Comparison of ENCODE assay signal across 8 mouse cellular contexts in the genomic region with DNA sequence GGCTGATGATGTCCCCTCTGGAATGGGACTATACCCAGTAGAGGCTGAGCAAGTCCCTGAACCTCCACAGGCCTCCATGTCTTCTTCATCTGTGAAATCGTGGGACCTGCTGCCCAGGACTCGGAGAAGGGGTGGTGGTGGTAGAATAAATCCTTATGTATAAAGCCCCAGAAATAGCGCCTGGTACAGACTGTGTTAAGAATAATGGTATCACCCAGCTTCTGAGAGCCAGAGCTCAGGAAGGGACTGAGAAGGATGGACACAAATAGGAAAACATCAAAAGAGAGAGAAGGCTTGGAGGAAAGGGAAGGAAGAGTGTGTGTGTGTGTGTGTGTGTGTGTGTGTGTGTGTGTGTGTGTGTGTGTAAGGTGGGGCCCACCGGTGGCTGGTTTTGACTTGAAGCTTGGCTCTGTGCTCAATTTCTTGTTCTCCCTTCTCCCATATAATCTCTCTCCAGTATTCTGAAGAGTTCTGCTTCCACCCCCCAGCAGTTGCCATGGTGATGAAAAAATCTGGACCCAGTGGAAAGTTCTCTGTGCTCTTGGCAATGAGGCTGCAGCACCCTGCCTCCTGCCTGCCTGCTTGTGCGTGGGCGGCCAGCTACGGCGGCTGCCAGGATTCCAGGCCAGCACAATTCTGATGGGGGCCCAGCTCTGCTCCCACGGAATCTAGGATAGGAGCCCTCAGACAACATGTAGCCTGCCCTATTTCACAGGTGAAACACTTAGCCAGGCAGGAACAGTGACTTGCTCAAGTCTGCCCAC.
A peak's percentile ranks its signal among the peaks of the same experiment; 100 is the strongest.
DNase-seq lines count a peak whose midpoint lies in the region; ATAC-seq and TF ChIP-seq lines count a peak whose summit lies in the region.

No protein-coding gene starts in this region.

- no peaks in the 10 kb centered on the region for H3K27me3 ChIP-seq in intestine, embryonic 16.5 days (replicated peaks; ENCODE audit: control insufficient read depth, insufficient read depth, low read length)
- H3K27me3 ChIP-seq in intestine, embryonic 15.5 days (replicated peaks), result no peaks in the 10 kb centered on the region
- no peaks in the 10 kb centered on the region for H3K27me3 ChIP-seq in kidney, embryonic 16.5 days (ENCODE audit: insufficient read depth, low read length)

- no peak overlapping the region for H3K9ac ChIP-seq in intestine, embryonic 16.5 days (ENCODE audit: low read depth, low read length)
- H3K9ac ChIP-seq in intestine, embryonic 15.5 days, result no peak overlapping the region
- no peak overlapping the region for H3K9ac ChIP-seq in kidney, embryonic 16.5 days (replicated peaks; ENCODE audit: low read length)

- no peak overlapping the region for H3K4me2 ChIP-seq in intestine, embryonic 16.5 days (ENCODE audit: low read depth, low read length)
- no peak overlapping the region for H3K4me2 ChIP-seq in intestine, embryonic 15.5 days (replicated peaks)
- H3K4me2 ChIP-seq in kidney, embryonic 16.5 days (replicated peaks; ENCODE audit: low read depth, low read length), result no peak overlapping the region

- DNase-seq in brain, embryonic 14.5 days (ENCODE audit: low read depth), result peak; percentile 88
- DNase-seq in frontal cortex, postnatal 36 days (ENCODE audit: low spot score in 2 of 2), result peak; percentile 96 to 97
- DNase-seq in left cerebral cortex, adult 2 months (ENCODE audit: extremely low spot score in 1 of 2, low spot score in 2 of 2), result peak; percentile 92 to 93
- DNase-seq in right cerebral cortex, postnatal 14 days, result peak; percentile 89
- no peak for DNase-seq in kidney, postnatal 14 days

- H3K4me1 ChIP-seq in intestine, embryonic 16.5 days (ENCODE audit: control insufficient read depth, insufficient read depth, low read length), result no peaks in the 10 kb centered on the region
- 0 out of 2 replicates have a peak, but pooled peaks cover 2% of the 10 kb centered on the region for H3K4me1 ChIP-seq in intestine, embryonic 15.5 days (replicated peaks)
- no peaks in the 10 kb centered on the region for H3K4me1 ChIP-seq in kidney, embryonic 16.5 days (ENCODE audit: insufficient read depth, low read length)

- no peak for TF ChIP-seq POLR2A in brain, embryonic 14.5 days (IDR thresholded peaks at IDR 0.05; ENCODE audit: borderline replicate concordance, extremely low read depth, insufficient read depth, insufficient read length, poor library complexity, severe bottlenecking)

- H3K4me3 ChIP-seq in intestine, embryonic 16.5 days (ENCODE audit: low read length), result no peak overlapping the region
- H3K4me3 ChIP-seq in intestine, embryonic 15.5 days (replicated peaks), result no peak overlapping the region
- no peak overlapping the region for H3K4me3 ChIP-seq in left cerebral cortex, adult 2 months
- H3K4me3 ChIP-seq in kidney, embryonic 16.5 days (ENCODE audit: low read length), result no peak overlapping the region

- no peaks in the 10 kb centered on the region for H3K9me3 ChIP-seq in intestine, embryonic 16.5 days (ENCODE audit: control insufficient read depth, low read length)
- no peaks in the 10 kb centered on the region for H3K9me3 ChIP-seq in intestine, embryonic 15.5 days
- no peaks in the 10 kb centered on the region for H3K9me3 ChIP-seq in kidney, embryonic 16.5 days (ENCODE audit: low read length)

- WGBS in intestine, embryonic 16.5 days, result 64% methylated on average over 9 of the region's 9 CpGs
- 58% methylated on average over 8 of the region's 9 CpGs for WGBS in intestine, embryonic 15.5 days
- 55% methylated on average over 9 of the region's 9 CpGs for WGBS in kidney, embryonic 16.5 days

- ATAC-seq in intestine, embryonic 16.5 days, result 0 out of 2 replicates have a peak, but pooled peaks have one; percentile 10
- ATAC-seq in intestine, embryonic 15.5 days, result no peak; the same call in 1 of the 2 replicates
- ATAC-seq in kidney, embryonic 16.5 days (ENCODE audit: low FRiP score, low TSS enrichment), result no peak

- H3K36me3 ChIP-seq in intestine, embryonic 16.5 days (ENCODE audit: control insufficient read depth, insufficient read depth, low read length), result no peaks in the 10 kb centered on the region
- no peaks in the 10 kb centered on the region for H3K36me3 ChIP-seq in intestine, embryonic 15.5 days
- no peaks in the 10 kb centered on the region for H3K36me3 ChIP-seq in kidney, embryonic 16.5 days (ENCODE audit: insufficient read depth, low read length)

- H3K27ac ChIP-seq in intestine, embryonic 16.5 days (ENCODE audit: low read length), result no peak overlapping the region
- no peak overlapping the region for H3K27ac ChIP-seq in intestine, embryonic 15.5 days
- H3K27ac ChIP-seq in left cerebral cortex, adult 2 months, result peak overlapping the region; percentile 93
- H3K27ac ChIP-seq in kidney, embryonic 16.5 days (ENCODE audit: low read length), result no peak overlapping the region

- no peak for TF ChIP-seq CTCF in brain, embryonic 14.5 days (IDR thresholded peaks at IDR 0.05; ENCODE audit: borderline replicate concordance, extremely low read depth, insufficient read depth, insufficient read length)
- TF ChIP-seq CTCF in left cerebral cortex, adult 2 months (IDR thresholded peaks at IDR 0.05), result no peak

- intact Hi-C loops in left cerebral cortex, adult 2 months (cut with DNase I), result loop anchor here (2.0 to 5.0 kb wide), 4 partner anchors 25 to 87 kb away; no protein-coding TSS in a partner anchor
